Mouse (Mus musculus) heart, adult 2 months (tissue): Measurements from ENCODE around the gene Sowaha.

ENCODE experiments used
- CTCF ChIP-seq: fragments of 200-600 bp; IDR thresholded peaks from 2 replicates; pipeline ENCODE4 v1.8.1; 2022; ENCODE audit warnings: antibody characterized with exemption, mild to moderate bottlenecking, moderate library complexity
- EP300 ChIP-seq: fragments of 200-500 bp; IDR thresholded peaks from 2 replicates; pipeline ENCODE4 v1.6.1; 2011; ENCODE audit warnings: low read depth, low read length, control low read depth; ENCODE audit not compliant: insufficient read depth
- POLR2A ChIP-seq: fragments of 200-500 bp; IDR thresholded peaks from 2 replicates; pipeline ENCODE4 v1.6.1; 2011; ENCODE audit warnings: mild to moderate bottlenecking, low read depth, low read length, control low read depth; ENCODE audit not compliant: insufficient read depth

DNA sequence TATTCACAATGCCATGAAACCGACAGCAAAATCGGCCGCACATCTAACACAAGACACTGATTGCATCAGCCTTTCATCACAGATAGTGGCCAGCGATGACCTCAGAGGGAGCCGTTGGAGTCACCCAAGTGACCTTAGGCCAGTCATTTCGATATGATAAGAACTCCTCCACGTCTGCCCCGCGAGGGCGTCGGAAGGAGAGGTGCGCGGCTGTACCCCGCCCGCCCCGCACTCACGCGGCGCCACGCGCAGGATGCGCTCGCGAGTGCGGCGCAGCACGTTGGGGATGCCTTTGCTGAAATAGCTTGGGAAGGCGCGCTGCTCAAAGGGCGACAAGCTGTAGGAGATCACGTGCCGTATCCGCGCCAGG, 49.8 kb downstream of the Sowaha start:
- TF ChIP-seq CTCF (no peak), POLR2A (no peak), EP300 (no peak)
